In genomic region chr7:35372483-35373017, GRCm38 (mm10) we compare ENCODE assay signal across 1 mouse cellular context.
TF ChIP-seq lines count a peak whose summit lies in the region.

No protein-coding gene starts in this region.

TF ChIP-seq in MEL, 35 proteins besides CTCF, POLR2A, EP300 and RAD21:
- TF ChIP-seq NELFE (IDR thresholded peaks at IDR 0.05; ENCODE audit: low read depth, low read length) (0 out of 2 replicates have a peak, but pooled peaks have one; percentile 18), USF2 (IDR thresholded peaks at IDR 0.05; ENCODE audit: borderline replicate concordance in 1 of 2, insufficient read depth in 1 of 2, low read depth in 1 of 2, low read length in 2 of 2) (peak in 1 of 2 experiments; percentile 29; a peak in 1 of 4 replicates), TAL1 (IDR thresholded peaks at IDR 0.05; ENCODE audit: low read length) (no peak; the same call in 1 of the 2 replicates), USF1 (IDR thresholded peaks at IDR 0.05; ENCODE audit: low read depth, low read length) (peak; percentile 85), BHLHE40 (IDR thresholded peaks at IDR 0.05; ENCODE audit: borderline replicate concordance, low read depth, low read length) (no peak), POLR2AphosphoS2 (IDR thresholded peaks at IDR 0.05; ENCODE audit: low read length) (no peak)
TF ChIP-seq in MEL: peak in this region for 3.
